Mouse (Mus musculus) CH12.LX (cell line): ENCODE data around the gene Myom1. TPM values are rescaled to one million over a fixed set of nuclear protein-coding genes. Genes with fewer than 3 reads are reported as not detected.
A peak's percentile ranks its signal among the peaks of the same experiment; 100 is the strongest.

Experiments
- DNase-seq: peaks from one replicate; pipeline ENCODE4 v3.0.0-alpha.2; 2013; ENCODE audit errors: extremely low read depth
- H3K27ac ChIP-seq: 2 replicates; pipeline ENCODE4 v1.5.1; 2012; ENCODE audit warnings: low read depth, mild to moderate bottlenecking, control low read depth, moderate library complexity; ENCODE audit not compliant: insufficient read depth
- H3K27me3 ChIP-seq: replicated peaks from 2 replicates; pipeline ENCODE3; 2012; ENCODE audit warnings: inconsistent platforms
- H3K36me3 ChIP-seq, 2 experiments: replicated peaks in 1 of 2; 2 replicates each; pipeline versions ENCODE3 to v1.6.1; 2012; ENCODE audit warnings: inconsistent platforms in 1 of 2, low read length in 1 of 2, mild to moderate bottlenecking in 1 of 2, mixed read lengths in 1 of 2, moderate library complexity in 1 of 2; ENCODE audit not compliant: control insufficient read depth in 1 of 2, insufficient read depth in 1 of 2
- H3K4me1 ChIP-seq, 2 experiments: 2 replicates each; pipeline ENCODE4 v1.6.1; 2012; ENCODE audit warnings: inconsistent platforms in 1 of 2, moderate library complexity in 1 of 2; ENCODE audit not compliant: insufficient read depth in 2 of 2, control insufficient read depth in 1 of 2
- H3K4me2 ChIP-seq: 2 replicates; pipeline ENCODE4 v1.6.1; 2012; ENCODE audit warnings: low read depth, mild to moderate bottlenecking, control low read depth; ENCODE audit not compliant: poor library complexity, insufficient read depth, severe bottlenecking
- H3K4me3 ChIP-seq, 3 experiments: fragments of 150-350 bp in 1 of 3; sonication (generic) in 1 of 3; replicated peaks in 1 of 3; 2 replicates each; pipeline versions ENCODE3 to v1.5.1; 2011 to 2012; ENCODE audit warnings: low read depth in 2 of 3, low read length in 2 of 3, mild to moderate bottlenecking in 2 of 3, moderate library complexity in 2 of 3, control low read depth in 1 of 3, improper control_type of control experiment in 1 of 3, inconsistent platforms in 1 of 3, mixed read lengths in 1 of 3; ENCODE audit not compliant: poor library complexity in 1 of 3
- H3K79me2 ChIP-seq: replicated peaks from 2 replicates; pipeline ENCODE4 v1.6.1; 2012; ENCODE audit warnings: mild to moderate bottlenecking, moderate library complexity; ENCODE audit not compliant: control insufficient read depth, poor library complexity, insufficient read depth, severe bottlenecking; ENCODE audit errors: extremely low read depth
- H3K9ac ChIP-seq: 2 replicates; pipeline ENCODE4 v1.6.1; 2012; ENCODE audit warnings: low read depth, mild to moderate bottlenecking, control low read depth, moderate library complexity; ENCODE audit not compliant: insufficient read depth
- H3K9me3 ChIP-seq: replicated peaks from 2 replicates; pipeline ENCODE3; 2012; ENCODE audit warnings: low read length, inconsistent platforms, mixed read lengths
- BHLHE40 ChIP-seq: IDR thresholded peaks from 2 replicates; pipeline ENCODE4 v1.6.1; 2011; ENCODE audit warnings: mild to moderate bottlenecking, low read depth, low read length, improper control_type of control experiment
- CHD1 ChIP-seq: IDR thresholded peaks from 2 replicates; pipeline ENCODE4 v1.6.1; 2012; ENCODE audit warnings: low read depth, low read length, improper control_type of control experiment, inconsistent platforms
- CHD2 ChIP-seq: IDR thresholded peaks from 2 replicates; pipeline ENCODE4 v1.6.1; 2011; ENCODE audit warnings: low read length, improper control_type of control experiment
- CTCF ChIP-seq, 2 experiments: IDR thresholded peaks in 1 of 2; conservative IDR thresholded peaks in 1 of 2; 2 replicates each; pipeline ENCODE4 v1.5.1; 2011 to 2012; ENCODE audit warnings: low read depth in 2 of 2, low read length in 2 of 2, improper control_type of control experiment in 1 of 2, inconsistent platforms in 1 of 2, mild to moderate bottlenecking in 1 of 2, moderate library complexity in 1 of 2
- ELF1 ChIP-seq: IDR thresholded peaks from 2 replicates; pipeline ENCODE4 v1.6.1; 2014; ENCODE audit warnings: low read depth, mild to moderate bottlenecking, inconsistent platforms, low read length, improper control_type of control experiment
- EP300 ChIP-seq: IDR thresholded peaks from 2 replicates; pipeline ENCODE4 v1.6.1; 2011; ENCODE audit warnings: low read length, improper control_type of control experiment
- ETS1 ChIP-seq: conservative IDR thresholded peaks from 2 replicates; pipeline ENCODE4 v1.6.1; 2012; ENCODE audit warnings: low read depth, mild to moderate bottlenecking, inconsistent platforms, low read length, improper control_type of control experiment, moderate library complexity
- GABPA ChIP-seq: IDR thresholded peaks from 2 replicates; pipeline ENCODE4 v1.6.1; 2012; ENCODE audit warnings: low read depth, low read length, improper control_type of control experiment, inconsistent platforms; ENCODE audit not compliant: insufficient replicate concordance
- JUND ChIP-seq: conservative IDR thresholded peaks from 2 replicates; pipeline ENCODE4 v1.6.1; 2011; ENCODE audit warnings: low read depth, low read length, improper control_type of control experiment
- KAT2A ChIP-seq: IDR thresholded peaks from 2 replicates; pipeline ENCODE4 v1.6.1; 2012; ENCODE audit warnings: low read length, improper control_type of control experiment, inconsistent platforms; ENCODE audit not compliant: insufficient replicate concordance
- MAFK ChIP-seq: IDR thresholded peaks from 2 replicates; pipeline ENCODE4 v1.6.1; 2011; ENCODE audit warnings: low read length, improper control_type of control experiment; ENCODE audit not compliant: insufficient replicate concordance
- MAZ ChIP-seq: IDR thresholded peaks from 2 replicates; pipeline ENCODE4 v1.6.1; 2012; ENCODE audit warnings: low read depth, mild to moderate bottlenecking, inconsistent platforms, low read length, improper control_type of control experiment, moderate library complexity
- NELFE ChIP-seq: IDR thresholded peaks from 2 replicates; pipeline ENCODE4 v1.6.1; 2011; ENCODE audit warnings: low read depth, low read length, improper control_type of control experiment
- NRF1 ChIP-seq: IDR thresholded peaks from 2 replicates; pipeline ENCODE4 v1.6.1; 2014; ENCODE audit warnings: low read depth, mild to moderate bottlenecking, inconsistent platforms, low read length, improper control_type of control experiment, moderate library complexity
- POLR2A ChIP-seq: IDR thresholded peaks from 2 replicates; pipeline ENCODE4 v1.6.1; 2011; ENCODE audit warnings: low read depth, mild to moderate bottlenecking, improper control_type of control experiment, low read length
- RAD21 ChIP-seq: IDR thresholded peaks from 2 replicates; pipeline ENCODE4 v1.6.1; 2011; ENCODE audit warnings: low read depth, mild to moderate bottlenecking, low read length, improper control_type of control experiment, moderate library complexity
- RCOR1 ChIP-seq: conservative IDR thresholded peaks from 2 replicates; pipeline ENCODE4 v1.6.1; 2012; ENCODE audit warnings: low read depth, mild to moderate bottlenecking, inconsistent platforms, low read length, improper control_type of control experiment
- SIN3A ChIP-seq: IDR thresholded peaks from 2 replicates; pipeline ENCODE4 v1.6.1; 2012; ENCODE audit warnings: low read length, improper control_type of control experiment, inconsistent platforms
- TBP ChIP-seq: conservative IDR thresholded peaks from 2 replicates; pipeline ENCODE4 v1.6.1; 2011; ENCODE audit warnings: low read depth, low read length, improper control_type of control experiment
- UBTF ChIP-seq: IDR thresholded peaks from 2 replicates; pipeline ENCODE4 v1.6.1; 2012; ENCODE audit warnings: low read depth, mild to moderate bottlenecking, inconsistent platforms, low read length, improper control_type of control experiment, moderate library complexity
- USF1 ChIP-seq: IDR thresholded peaks from 2 replicates; pipeline ENCODE4 v1.6.1; 2014; ENCODE audit warnings: low read depth, mild to moderate bottlenecking, inconsistent platforms, low read length, improper control_type of control experiment
- USF2 ChIP-seq: conservative IDR thresholded peaks from 2 replicates; pipeline ENCODE4 v1.6.1; 2011; ENCODE audit warnings: low read depth, low read length, improper control_type of control experiment
- ZC3H11A ChIP-seq: IDR thresholded peaks from 2 replicates; pipeline ENCODE4 v1.6.1; 2012; ENCODE audit warnings: low read depth, mild to moderate bottlenecking, inconsistent platforms, low read length, improper control_type of control experiment
- ZKSCAN1 ChIP-seq: IDR thresholded peaks from 2 replicates; pipeline ENCODE4 v1.6.1; 2012; ENCODE audit warnings: low read depth, inconsistent platforms, low read length, improper control_type of control experiment, borderline replicate concordance
- ZMIZ1 ChIP-seq: IDR thresholded peaks from 2 replicates; pipeline ENCODE4 v1.6.1; 2012; ENCODE audit warnings: low read depth, mild to moderate bottlenecking, inconsistent platforms, low read length, improper control_type of control experiment
- ZNF384 ChIP-seq: IDR thresholded peaks from 2 replicates; pipeline ENCODE4 v1.6.1; 2012; ENCODE audit warnings: low read depth, low read length, improper control_type of control experiment, inconsistent platforms
- dilution Hi-C: fragments of 300-500 bp; cut with MboI; formaldehyde crosslinking; loops from 2 replicates; pipeline ENCODE4 v1.14.3; 2020; ENCODE audit warnings: low sequenced_read_pairs; ENCODE audit not compliant: extremely low pct_unique_long_range_greater_than_20kb, extremely low pct_ligation_motif_present
- in situ Hi-C: fragments of 300-500 bp; cut with MboI; formaldehyde crosslinking; loops from 3 replicates; pipeline ENCODE4 v1.14.3; 2019; ENCODE audit warnings: low sequenced_read_pairs, low pct_ligation_motif_present, low pct_unique_long_range_greater_than_20kb, mixed read lengths
- polyA plus RNA-seq: library from polyadenylated mRNA; unstranded; fragments of >175 nt; gene quantifications from 2 replicates; pipeline ENCODE4 v1.2.1, GENCODE M21; 2012; ENCODE audit warnings: low read depth; ENCODE audit not compliant: insufficient read length
- total RNA-seq, 2 experiments: library from RNA; depleted of rRNA; stranded (reverse); fragments of 300-350 nt in 1 of 2; fragments of >200 nt in 1 of 2; gene quantifications; 2 replicates each; pipeline ENCODE4 v1.2.3; 2012 to 2014

The Myom1 gene
- total and polyA plus RNA-seq, 3 experiments, result 0.26 to 0.93 (median 0.55) TPM

GRCm38 (mm10) chr17:71088991-71089434 lies 86.6 kb downstream of the Myom1 start:
- in situ Hi-C loops (no loop called here), dilution Hi-C loops (no loop called here)
- Histone ChIP-seq H3K79me2 (no peaks in the 10 kb centered on the region), H3K27ac (no peak overlapping the region), H3K9ac (no peak overlapping the region), H3K4me3 (no peak overlapping the region), H3K36me3 (no peaks in the 10 kb centered on the region), H3K27me3 (no peaks in the 10 kb centered on the region), H3K9me3 (no peaks in the 10 kb centered on the region), H3K4me2 (no peak overlapping the region), H3K4me1 (peaks cover 19 to 47% of the 10 kb centered on the region in 2 experiments)
- no peak for DNase-seq
- TF ChIP-seq USF1 (no peak), GABPA (no peak), USF2 (no peak), UBTF (no peak), RCOR1 (no peak), ZMIZ1 (no peak), TBP (no peak), POLR2A (no peak), JUND (no peak), CHD1 (no peak), RAD21 (no peak), CTCF (conservative IDR thresholded peaks at IDR 0.05 in 1 of 2, IDR thresholded peaks at IDR 0.05 in 1 of 2; ENCODE audit: low read depth in 2 of 2, low read length in 2 of 2) (no peak), MAZ (no peak), NELFE (no peak), MAFK (no peak), EP300 (no peak), KAT2A (no peak), ETS1 (no peak), NRF1 (no peak)

- no peak overlapping the region for H3K27ac ChIP-seq
Observed at GRCm38 (mm10) chr17:71089781-71090480, 87.5 kb downstream of the Myom1 start.

More at GRCm38 (mm10) chr17:71089781-71090480, 87.5 kb downstream of the Myom1 start:
- no peaks in the 10 kb centered on the region for H3K9me3 ChIP-seq
- in situ Hi-C loops, result loop anchor here (10.0 kb wide), 1 partner anchor 95 kb away; the partner anchor contains the start of gene Lpin2
- H3K4me2 ChIP-seq, result no peak overlapping the region
- H3K79me2 ChIP-seq, result no peaks in the 10 kb centered on the region
- TF ChIP-seq ZKSCAN1, result no peak
- TF ChIP-seq JUND, result no peak
- TF ChIP-seq UBTF, result no peak
- TF ChIP-seq SIN3A, result no peak
- no peak for TF ChIP-seq CHD2
- TF ChIP-seq BHLHE40, result 0 out of 2 replicates have a peak, but pooled peaks have one; percentile 8
- TF ChIP-seq NRF1, result no peak
- TF ChIP-seq ZC3H11A, result no peak
- TF ChIP-seq ELF1, result no peak
- TF ChIP-seq ZNF384, result peak; percentile 26; the same call in 1 of the 2 replicates
- no peak overlapping the region for H3K9ac ChIP-seq
- H3K36me3 ChIP-seq, result no peaks in the 10 kb centered on the region
- H3K27me3 ChIP-seq, result no peaks in the 10 kb centered on the region
- DNase-seq, result peak; percentile 18
- no peak overlapping the region for H3K4me3 ChIP-seq
- dilution Hi-C loops, result no loop called here
- peaks cover 19 to 55% of the 10 kb centered on the region in 2 experiments for H3K4me1 ChIP-seq
